Mouse (Mus musculus) liver, adult 2 months (tissue): ENCODE results near the gene Fcho1.

Experiments used
- CTCF ChIP-seq: fragments of 200-500 bp; IDR thresholded peaks from 2 replicates; pipeline ENCODE4 v1.5.1; 2011; ENCODE audit warnings: low read depth, low read length, control low read depth
- POLR2A ChIP-seq: fragments of 200-500 bp; IDR thresholded peaks from 2 replicates; pipeline ENCODE4 v1.6.1; 2011; ENCODE audit warnings: low read length, control low read depth; ENCODE audit not compliant: insufficient read depth; ENCODE audit errors: extremely low read depth

DNA sequence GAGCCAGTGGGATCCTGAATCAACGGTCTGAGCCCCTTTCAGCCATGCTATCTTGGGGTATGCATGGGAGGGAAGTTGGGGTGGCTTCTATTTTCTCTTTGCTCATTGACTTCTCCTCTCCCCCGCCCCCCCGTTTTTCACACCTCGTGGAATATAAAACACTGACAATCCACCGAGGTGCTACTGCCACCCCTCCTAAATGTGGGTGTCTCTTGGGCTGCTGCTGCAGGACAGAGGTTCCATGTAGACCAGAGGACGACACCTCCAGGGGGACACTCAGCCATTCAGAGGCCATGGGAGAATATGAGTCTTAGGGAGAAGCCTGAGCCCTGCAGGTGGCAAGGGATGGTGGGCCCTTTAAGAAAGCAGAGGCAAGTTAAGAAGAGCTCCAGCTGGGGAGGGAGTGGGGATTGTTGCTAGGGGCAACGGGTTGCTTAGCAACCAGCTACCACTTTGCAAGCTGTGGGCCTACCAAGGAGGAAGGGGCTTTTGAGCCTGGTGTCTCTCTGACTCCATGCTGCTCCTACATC is 5.5 kb downstream of the Fcho1 start:
- TF ChIP-seq POLR2A (no peak), CTCF (no peak)
